Mouse (Mus musculus) olfactory bulb, adult 2 months (tissue): ENCODE measurements around the gene Lrba.

ENCODE experiments used
- CTCF ChIP-seq: fragments of 200-500 bp; IDR thresholded peaks from 2 replicates; pipeline ENCODE4 v1.5.1; 2012; ENCODE audit warnings: low read depth, mild to moderate bottlenecking, low read length, moderate library complexity; ENCODE audit not compliant: insufficient read depth
- POLR2A ChIP-seq: fragments of 200-500 bp; IDR thresholded peaks from 2 replicates; pipeline ENCODE4 v1.6.1; 2012; ENCODE audit warnings: mild to moderate bottlenecking, low read depth, low read length, moderate library complexity; ENCODE audit not compliant: insufficient read depth

DNA sequence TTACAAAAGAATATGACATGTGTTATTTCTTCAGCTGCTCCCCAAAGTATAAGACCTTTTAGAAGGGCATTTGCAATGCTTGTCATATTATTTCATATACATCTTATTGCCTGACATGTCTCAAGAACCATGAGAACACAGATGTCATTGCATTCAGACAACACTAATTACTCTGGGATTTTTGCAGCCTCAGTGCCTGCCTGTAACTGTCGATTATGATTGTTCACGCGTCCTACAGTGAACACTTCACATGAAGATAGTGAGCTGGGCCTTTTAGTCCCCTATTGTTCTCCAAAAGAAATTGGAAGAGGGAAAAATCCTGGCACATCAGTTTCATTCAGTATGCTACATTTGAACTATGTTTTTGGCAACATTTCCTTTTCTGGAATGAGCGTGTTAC is 335.2 kb downstream of the Lrba start:
- TF ChIP-seq CTCF (no peak), POLR2A (no peak)
